Mouse (Mus musculus) myocyte (in vitro differentiated cells): ENCODE measurements around the gene Echs1. TPM values are rescaled to one million over a fixed set of nuclear protein-coding genes. Genes with fewer than 3 reads are reported as not detected.
A peak's percentile ranks its signal among the peaks of the same experiment; 100 is the strongest.

Source experiments
- H3K27me3 ChIP-seq: one replicate; pipeline ENCODE4 v1.6.1; 2011; ENCODE audit not compliant: control insufficient read depth, insufficient read depth, insufficient read length
- H3K36me3 ChIP-seq: one replicate; pipeline ENCODE4 v1.6.1; 2011; ENCODE audit not compliant: control insufficient read depth, insufficient read depth
- H3K4me2 ChIP-seq: one replicate; pipeline ENCODE4 v1.6.1; 2011; ENCODE audit warnings: low read depth, control low read depth
- H3K4me3 ChIP-seq: one replicate; pipeline ENCODE4 v1.5.1; 2011; ENCODE audit warnings: mild to moderate bottlenecking, control low read depth, moderate library complexity
- H3K79me2 ChIP-seq: one replicate; pipeline ENCODE4 v1.6.1; 2011; ENCODE audit not compliant: control insufficient read depth, insufficient read depth
- H3ac ChIP-seq: one replicate; pipeline ENCODE4 v1.6.1; 2011; ENCODE audit not compliant: control insufficient read depth, insufficient read length
- CEBPB ChIP-seq: IDR thresholded peaks from 2 replicates; pipeline ENCODE4 v1.6.1; 2011; ENCODE audit warnings: mild to moderate bottlenecking, moderate library complexity; ENCODE audit not compliant: poor library complexity, insufficient read depth, severe bottlenecking
- E2F4 ChIP-seq: IDR thresholded peaks from one replicate; pipeline ENCODE4 v1.6.1; 2011; ENCODE audit warnings: mild to moderate bottlenecking, control low read depth, moderate library complexity; ENCODE audit not compliant: insufficient read depth
- MAX ChIP-seq: IDR thresholded peaks from one replicate; pipeline ENCODE4 v1.6.1; 2011; ENCODE audit warnings: low read depth, mild to moderate bottlenecking, control low read depth
- MYOD1 ChIP-seq, 3 experiments: IDR thresholded peaks; one replicate each; pipeline ENCODE4 v1.6.1; 2011; ENCODE audit warnings: control low read depth in 2 of 3, low read depth in 2 of 3, mild to moderate bottlenecking in 2 of 3, moderate library complexity in 1 of 3; ENCODE audit not compliant: insufficient read length in 2 of 3, control insufficient read depth in 1 of 3
- MYOG ChIP-seq, 3 experiments: IDR thresholded peaks; one replicate each; pipeline ENCODE4 v1.6.1; 2011; ENCODE audit warnings: control low read depth in 2 of 3, low read depth in 2 of 3, mild to moderate bottlenecking in 2 of 3; ENCODE audit not compliant: insufficient read length in 2 of 3, control insufficient read depth in 1 of 3, insufficient read depth in 1 of 3
- POLR2A ChIP-seq: IDR thresholded peaks from one replicate; pipeline ENCODE4 v1.6.1; 2011; ENCODE audit warnings: low read depth, mild to moderate bottlenecking, control low read depth, moderate library complexity; ENCODE audit not compliant: insufficient read length
- POLR2AphosphoS2 ChIP-seq: IDR thresholded peaks from one replicate; pipeline ENCODE4 v1.6.1; 2011; ENCODE audit warnings: low read depth, control low read depth; ENCODE audit not compliant: insufficient read length
- REST ChIP-seq: IDR thresholded peaks from one replicate; pipeline ENCODE4 v1.6.1; 2011; ENCODE audit warnings: mild to moderate bottlenecking, control low read depth, moderate library complexity; ENCODE audit not compliant: insufficient read depth, insufficient read length
- SRF ChIP-seq: IDR thresholded peaks from one replicate; pipeline ENCODE4 v1.6.1; 2011; ENCODE audit warnings: low read depth; ENCODE audit not compliant: control insufficient read depth, insufficient read length
- TCF12 ChIP-seq: IDR thresholded peaks from one replicate; pipeline ENCODE4 v1.6.1; 2011; ENCODE audit warnings: mild to moderate bottlenecking, control low read depth; ENCODE audit not compliant: poor library complexity, insufficient read depth, severe bottlenecking
- TCF3 ChIP-seq: IDR thresholded peaks from one replicate; pipeline ENCODE4 v1.6.1; 2011; ENCODE audit warnings: low read depth, control low read depth; ENCODE audit not compliant: insufficient read length
- USF1 ChIP-seq: IDR thresholded peaks from one replicate; pipeline ENCODE4 v1.6.1; 2011; ENCODE audit warnings: low read depth, mild to moderate bottlenecking, control low read depth, moderate library complexity
- polyA plus RNA-seq: library from polyadenylated mRNA; unstranded; fragments of >200 nt; fragmentation: generic; extraction: Trizol; gene quantifications from one replicate; pipeline ENCODE4 v1.2.1, GENCODE M21; 2012; ENCODE audit warnings: missing spikeins

Gene Echs1
- polyA plus RNA-seq, 1 experiment, result 125 TPM

GRCm38 (mm10) chr7:140062307-140062706, 54.0 kb downstream of the Echs1 start:
- Histone ChIP-seq H3ac (no peak overlapping the region), H3K79me2 (no peaks in the 10 kb centered on the region), H3K36me3 (no peaks in the 10 kb centered on the region), H3K4me2 (no peak overlapping the region), H3K4me3 (no peak overlapping the region), H3K27me3 (peaks cover 34% of the 10 kb centered on the region)
- TF ChIP-seq MYOD1 (IDR thresholded peaks at IDR 0.05; ENCODE audit: control insufficient read depth in 1 of 3, insufficient read length in 2 of 3, low read depth in 2 of 3) (no peak), REST (no peak), SRF (no peak), CEBPB (no peak), POLR2A (no peak), TCF3 (no peak), POLR2AphosphoS2 (no peak), MAX (no peak), MYOG (IDR thresholded peaks at IDR 0.05; ENCODE audit: control insufficient read depth in 1 of 3, insufficient read depth in 1 of 3, insufficient read length in 2 of 3, low read depth in 2 of 3) (no peak), TCF12 (no peak), USF1 (no peak), E2F4 (no peak)

GRCm38 (mm10) chr7:140061832-140062130, 54.5 kb downstream of the Echs1 start:
- TF ChIP-seq SRF, result no peak
- TF ChIP-seq TCF3, result no peak
- TF ChIP-seq POLR2A, result no peak
- no peak for TF ChIP-seq CEBPB
- Histone ChIP-seq H3K36me3 (no peaks in the 10 kb centered on the region), H3ac (no peak overlapping the region), H3K27me3 (peaks cover 34% of the 10 kb centered on the region), H3K4me2 (no peak overlapping the region), H3K4me3 (no peak overlapping the region), H3K79me2 (no peaks in the 10 kb centered on the region)

DNA sequence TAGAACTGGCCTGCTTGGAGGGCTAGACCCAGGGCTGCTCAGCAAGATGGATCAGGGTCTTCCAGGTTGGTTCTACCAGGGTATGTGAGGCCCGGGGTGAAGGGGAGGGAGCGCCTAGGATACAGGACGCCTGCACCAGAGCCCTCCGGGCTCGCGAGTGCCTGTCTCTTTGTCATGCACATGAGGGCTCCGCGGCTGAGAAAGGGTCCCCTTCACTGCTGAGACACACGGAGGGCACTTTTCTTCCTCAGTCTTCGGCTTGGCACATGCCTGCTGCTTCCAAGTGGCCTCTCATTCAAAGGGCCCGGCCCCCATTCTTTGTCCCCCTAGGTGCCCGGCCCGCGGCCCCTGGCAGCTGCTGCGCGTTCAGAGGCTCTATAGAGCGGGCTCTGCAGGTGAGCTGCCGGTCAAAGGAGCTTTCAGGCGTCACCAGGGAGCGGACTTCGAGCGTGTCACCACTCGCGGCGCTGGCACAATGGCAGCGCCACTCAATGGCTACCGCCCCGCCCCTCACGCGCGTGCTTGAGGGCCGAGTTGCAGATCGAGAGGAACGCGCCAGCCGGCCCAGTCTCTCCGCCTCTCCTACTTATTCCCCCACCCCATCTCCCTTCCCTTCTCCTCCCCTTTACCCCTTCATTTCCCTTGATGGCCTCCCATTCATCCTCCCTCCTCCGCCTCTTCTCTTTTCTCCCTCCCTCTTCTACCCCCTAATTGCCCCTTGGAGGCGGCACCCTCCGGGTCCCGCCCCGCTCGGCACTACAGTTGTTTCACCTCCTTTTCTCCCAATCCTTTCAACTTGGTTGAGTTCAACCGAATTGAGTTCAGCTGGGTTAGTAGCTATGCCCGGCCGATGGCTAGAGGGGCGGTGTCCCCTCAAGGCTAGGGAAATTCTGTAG, 55.1 kb downstream of the Echs1 start:
- H3K27me3 ChIP-seq, result peaks cover 34% of the 10 kb centered on the region
- H3K79me2 ChIP-seq, result no peaks in the 10 kb centered on the region
- no peak overlapping the region for H3ac ChIP-seq
- TF ChIP-seq E2F4 (no peak), POLR2A (no peak), MYOG (IDR thresholded peaks at IDR 0.05; ENCODE audit: control insufficient read depth in 1 of 3, insufficient read depth in 1 of 3, insufficient read length in 2 of 3, low read depth in 2 of 3) (no peak), SRF (no peak), POLR2AphosphoS2 (no peak), USF1 (no peak), MYOD1 (IDR thresholded peaks at IDR 0.05; ENCODE audit: control insufficient read depth in 1 of 3, insufficient read length in 2 of 3, low read depth in 2 of 3) (no peak), MAX (no peak), REST (no peak), CEBPB (no peak), TCF12 (no peak), TCF3 (no peak)
- H3K4me2 ChIP-seq, result peak overlapping the region; percentile 30
- no peaks in the 10 kb centered on the region for H3K36me3 ChIP-seq
- H3K4me3 ChIP-seq, result no peak overlapping the region

DNA sequence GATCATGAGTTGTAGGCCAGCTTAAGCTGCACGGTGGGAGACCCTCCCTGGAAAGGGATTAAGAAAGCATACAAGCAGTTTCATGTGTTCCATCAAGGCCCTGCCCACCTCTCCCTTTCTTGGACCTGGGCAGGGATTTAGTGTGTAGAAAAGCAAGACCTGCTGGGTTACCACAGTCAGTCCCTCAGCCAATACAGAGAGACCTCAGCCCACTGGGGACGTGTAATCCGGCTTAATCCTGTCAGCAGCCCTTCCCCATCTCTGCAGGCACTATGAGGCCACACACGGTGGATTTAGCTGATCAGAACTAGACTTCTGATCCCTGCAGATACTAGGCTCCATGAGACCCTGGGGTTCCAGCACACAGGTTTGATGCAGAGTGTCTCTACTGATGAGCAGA, 56.7 kb downstream of the Echs1 start:
- H3K4me2 ChIP-seq, result no peak overlapping the region
- no peak overlapping the region for H3K4me3 ChIP-seq
- no peaks in the 10 kb centered on the region for H3K79me2 ChIP-seq
- TF ChIP-seq USF1 (no peak), SRF (no peak), TCF3 (no peak), CEBPB (no peak), MYOD1 (IDR thresholded peaks at IDR 0.05; ENCODE audit: control insufficient read depth in 1 of 3, insufficient read length in 2 of 3, low read depth in 2 of 3) (no peak), E2F4 (no peak), POLR2A (no peak), MYOG (IDR thresholded peaks at IDR 0.05; ENCODE audit: control insufficient read depth in 1 of 3, insufficient read depth in 1 of 3, insufficient read length in 2 of 3, low read depth in 2 of 3) (no peak), TCF12 (no peak), MAX (no peak), REST (no peak), POLR2AphosphoS2 (no peak)
- H3K36me3 ChIP-seq, result no peaks in the 10 kb centered on the region
- H3K27me3 ChIP-seq, result peaks cover 24% of the 10 kb centered on the region
- no peak overlapping the region for H3ac ChIP-seq
